Mouse (Mus musculus) heart, postnatal 4 days (tissue): ENCODE results near the gene Sh2d3c. TPM values are rescaled to one million over a fixed set of nuclear protein-coding genes. Genes with fewer than 3 reads are reported as not detected.

Source experiments
- DNase-seq: peaks from one replicate; pipeline ENCODE4 v3.0.0; 2021
- total RNA-seq, 2 experiments: library from RNA; stranded (reverse); gene quantifications; 2 replicates each; pipeline ENCODE4 v1.2.3; 2021

The Sh2d3c gene
- total RNA-seq, 2 experiments from 2014 or later: 38.2 to 41.4 TPM

DNA sequence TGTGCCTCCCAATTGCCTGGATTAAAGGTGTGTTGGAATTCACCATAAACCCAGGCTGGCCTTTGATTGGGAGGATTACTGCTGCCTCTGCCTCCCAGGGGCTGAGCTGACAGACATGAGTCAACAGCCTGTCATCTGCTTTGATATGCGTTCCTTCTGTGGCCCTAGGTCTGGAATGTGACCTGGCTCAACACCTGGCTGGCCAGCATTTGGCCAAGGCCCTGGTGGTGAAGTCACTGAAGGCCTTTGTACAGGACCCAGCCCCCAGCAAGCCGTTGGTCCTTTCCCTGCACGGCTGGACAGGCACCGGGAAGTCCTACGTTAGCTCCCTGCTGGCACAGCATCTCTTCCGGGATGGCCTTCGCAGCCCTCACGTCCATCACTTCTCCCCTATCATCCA lies 37.6 kb downstream of the Sh2d3c start:
- DNase-seq: no peak

DNA sequence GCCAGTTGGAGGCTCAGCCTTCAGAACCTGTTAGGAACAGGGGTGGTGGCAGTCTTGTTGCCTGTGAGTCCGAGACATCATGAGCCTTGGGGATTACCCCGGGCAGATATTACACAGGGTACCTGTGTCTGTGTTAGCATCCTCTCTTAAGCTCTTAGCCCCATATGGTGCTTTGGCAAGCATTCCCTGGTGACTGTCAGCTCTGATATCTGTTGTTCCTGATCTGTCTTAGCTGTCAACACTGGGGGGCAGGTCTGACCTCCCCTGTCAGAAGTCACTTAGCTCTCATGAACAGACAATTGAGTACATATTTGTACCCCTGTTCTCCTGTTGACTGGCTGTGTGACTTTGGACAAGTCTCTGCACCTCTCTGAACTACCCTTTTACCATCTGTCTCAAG lies 38.1 kb downstream of the Sh2d3c start:
- no peak for DNase-seq

DNA sequence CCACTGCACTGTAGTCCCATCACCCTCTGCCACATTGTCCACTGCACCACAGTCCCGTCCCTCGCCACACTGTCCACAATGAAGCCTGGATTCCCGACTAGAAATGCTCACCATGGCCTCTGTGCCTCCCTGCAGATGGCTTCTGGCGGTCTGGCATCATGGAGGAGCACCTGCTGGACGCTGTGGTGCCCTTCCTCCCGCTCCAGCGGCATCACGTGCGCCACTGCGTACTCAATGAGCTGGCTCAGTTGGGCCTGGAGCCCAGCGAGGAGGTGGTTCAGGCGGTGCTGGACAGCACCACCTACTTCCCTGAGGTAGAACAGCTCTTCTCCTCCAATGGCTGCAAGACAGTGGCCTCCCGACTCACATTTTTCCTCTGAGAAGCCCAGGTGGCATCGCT lies 40.5 kb downstream of the Sh2d3c start:
- DNase-seq: no peak

GRCm38 (mm10) chr2:32761859-32762258 lies 41.0 kb downstream of the Sh2d3c start:
- DNase-seq: no peak

DNA sequence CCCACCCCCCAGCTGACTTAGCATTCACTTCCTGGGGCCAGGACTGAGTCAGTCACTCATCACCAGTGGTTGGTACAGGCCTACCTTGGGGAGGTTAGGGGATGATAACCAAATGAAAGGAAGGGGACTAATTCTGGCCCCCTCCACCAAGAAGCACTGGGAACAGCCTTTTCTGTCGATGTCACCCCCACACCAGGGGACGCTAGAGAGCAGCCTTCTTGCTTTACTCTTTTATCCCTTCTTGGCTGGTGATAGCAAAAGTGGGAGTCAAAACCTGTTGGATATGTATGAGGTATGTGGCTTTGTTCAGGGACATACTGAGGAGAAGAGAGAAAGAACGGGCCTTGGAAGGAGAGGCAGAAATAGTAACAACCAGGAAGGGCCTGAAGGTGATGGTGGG lies 42.5 kb downstream of the Sh2d3c start:
- DNase-seq: no peak

GRCm38 (mm10) chr2:32767241-32767640 lies 46.4 kb downstream of the Sh2d3c start:
- DNase-seq: no peak

- DNase-seq: no peak
These were observed 47.9 kb downstream of the Sh2d3c start for GRCm38 (mm10) chr2:32768661-32769285.

DNA sequence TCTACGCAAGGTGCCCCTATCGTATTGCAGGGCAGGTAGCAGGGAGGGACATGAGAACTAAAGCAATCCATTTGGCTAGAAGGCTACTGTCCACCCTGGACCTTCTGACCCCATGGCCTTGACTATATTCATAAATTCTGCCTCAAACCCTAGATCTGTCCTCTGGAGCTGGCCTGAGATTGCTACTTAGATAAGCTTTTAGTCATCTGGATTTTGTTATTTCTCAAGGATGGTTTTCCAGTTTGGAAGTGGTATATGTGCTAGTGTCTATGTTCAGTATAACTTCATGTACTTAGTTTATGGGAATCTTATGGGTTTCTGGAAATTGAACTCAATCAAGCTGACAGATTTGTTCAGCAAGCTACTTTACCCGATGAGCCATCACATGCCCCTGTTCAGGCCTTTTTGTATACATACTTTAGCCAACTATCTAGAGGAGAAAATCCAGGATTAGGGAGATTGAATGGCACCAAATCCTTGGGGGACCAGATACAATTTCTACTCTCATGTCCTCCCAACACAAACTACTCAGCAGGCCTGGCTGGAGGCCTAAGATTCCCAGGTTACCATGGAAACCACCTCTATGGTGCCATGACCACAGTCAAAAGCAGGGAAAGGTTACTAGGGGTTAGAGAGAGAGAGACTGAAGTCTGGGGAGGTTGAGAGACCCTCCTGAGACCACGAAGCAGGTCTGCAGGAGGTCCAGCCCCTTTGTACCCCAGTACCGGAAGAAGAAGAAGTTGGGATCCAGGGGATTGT lies 48.7 kb downstream of the Sh2d3c start:
- DNase-seq: no peak

DNA sequence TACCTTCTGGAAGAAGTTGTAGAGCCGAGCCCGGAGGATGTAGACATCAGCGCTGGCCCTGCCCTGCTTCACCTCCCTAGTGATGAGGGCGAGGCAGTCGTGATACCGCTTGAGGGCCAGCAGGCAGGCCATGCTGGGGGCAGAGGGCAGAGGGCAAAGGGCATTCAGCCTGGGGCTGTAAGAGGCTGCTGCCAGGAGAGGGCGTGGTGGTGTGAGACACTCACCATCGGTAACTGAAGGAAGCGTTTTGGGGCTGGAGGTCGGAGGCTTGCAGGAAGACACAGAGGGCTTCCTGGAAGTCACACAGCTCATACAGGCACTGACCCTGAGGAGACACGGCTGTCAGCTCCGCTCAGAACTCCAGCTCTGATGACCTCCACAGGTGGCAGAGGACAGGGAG lies 51.0 kb downstream of the Sh2d3c start:
- no peak for DNase-seq

GRCm38 (mm10) chr2:32772626-32773279 lies 51.9 kb downstream of the Sh2d3c start:
- no peak for DNase-seq

GRCm38 (mm10) chr2:32775359-32776074 lies 54.7 kb downstream of the Sh2d3c start, which contains the start of the genes Ttc16 and Ptrh1:
Gene Ttc16 (minus strand): TSS chr2:32775633.
Gene Ptrh1 (plus strand): TSS chr2:32775786.
- peak; percentile 99 for DNase-seq

DNA sequence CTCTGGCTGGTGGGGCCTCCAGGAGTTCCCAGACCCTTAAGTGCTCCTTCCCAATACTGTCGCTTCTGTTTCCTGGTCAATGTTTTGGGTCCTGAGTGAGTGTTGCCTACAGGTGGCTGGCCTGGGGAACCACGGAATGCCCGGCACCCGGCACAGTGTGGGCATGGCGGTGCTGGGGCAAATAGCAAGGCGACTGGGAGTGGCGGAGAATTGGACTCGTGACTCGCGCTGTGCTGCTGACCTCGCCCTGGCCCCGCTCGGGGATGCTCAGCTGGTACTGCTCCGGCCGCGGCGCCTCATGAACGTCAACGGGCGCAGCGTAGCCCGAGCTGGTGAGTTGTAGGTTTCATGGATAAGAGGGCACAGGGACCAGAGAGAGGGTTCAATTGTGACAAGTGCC lies 55.3 kb downstream of the Sh2d3c start:
- no peak for DNase-seq

DNA sequence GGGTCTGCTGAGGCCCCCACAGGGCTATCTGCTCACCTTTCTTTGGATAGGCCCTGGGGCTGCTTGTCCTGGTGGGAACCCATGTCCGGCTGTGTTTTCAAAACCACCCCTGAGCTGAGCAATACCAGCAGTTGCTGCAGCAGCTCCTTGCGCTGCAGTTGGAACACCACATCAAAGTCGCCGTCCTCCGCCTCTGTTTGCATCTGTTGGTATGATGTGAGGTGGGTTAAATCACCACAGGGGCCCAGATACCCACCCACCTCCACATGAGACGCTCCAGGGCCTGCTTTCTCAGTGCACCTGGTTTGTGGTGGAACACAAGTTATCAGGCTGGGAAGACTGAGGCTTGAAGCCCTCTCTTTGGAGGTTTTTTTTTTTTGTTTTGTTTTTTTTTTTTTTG lies 57.2 kb downstream of the Sh2d3c start:
- DNase-seq: no peak

DNA sequence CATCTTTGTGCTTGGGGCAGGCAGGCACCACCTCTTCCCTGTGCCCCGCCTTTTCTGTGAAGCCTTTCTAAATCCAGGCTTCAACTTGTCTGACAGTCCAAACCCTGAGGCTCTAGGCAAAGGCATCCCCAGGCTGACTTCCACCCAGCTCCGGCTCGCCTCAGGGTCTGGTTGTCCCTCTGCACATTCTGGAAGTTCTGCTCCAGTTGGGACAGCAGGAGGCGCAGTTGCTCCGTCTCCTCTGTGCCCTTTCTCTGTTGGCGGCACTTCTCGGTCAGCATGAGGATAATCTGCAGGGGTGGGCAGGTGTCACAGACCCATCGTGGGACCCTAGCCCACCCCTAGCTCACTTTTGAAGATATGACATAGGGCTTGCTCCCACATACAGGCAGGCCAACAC lies 58.3 kb downstream of the Sh2d3c start:
- peak; percentile 85 for DNase-seq

DNA sequence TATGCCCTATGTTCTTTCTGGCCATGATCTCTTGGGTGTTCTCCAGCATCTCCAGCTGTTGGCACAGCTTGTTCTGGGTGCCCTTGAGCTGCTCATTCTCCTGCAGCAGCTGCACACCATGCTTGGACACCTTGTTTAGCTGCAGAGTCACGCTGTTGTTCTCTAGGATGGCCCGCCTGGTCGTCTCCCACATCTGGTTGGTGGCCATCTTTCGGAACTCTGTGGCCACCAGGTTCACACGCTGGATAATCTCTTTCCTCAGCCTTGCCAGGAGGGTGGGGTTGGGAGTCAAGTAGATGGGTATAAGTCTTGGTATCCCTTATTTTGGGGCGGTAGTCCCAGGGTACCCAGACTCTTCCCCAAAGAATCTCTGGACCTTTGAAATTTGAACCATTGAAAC lies 58.9 kb downstream of the Sh2d3c start:
- no peak for DNase-seq

- DNase-seq: no peak
These were observed 60.9 kb downstream of the Sh2d3c start for GRCm38 (mm10) chr2:32781710-32782109.

GRCm38 (mm10) chr2:32784048-32784681 lies 63.3 kb downstream of the Sh2d3c start, which contains the start of gene Cfap157:
Gene Cfap157 (minus strand): TSS chr2:32784428.
- DNase-seq: peak; percentile 53

DNA sequence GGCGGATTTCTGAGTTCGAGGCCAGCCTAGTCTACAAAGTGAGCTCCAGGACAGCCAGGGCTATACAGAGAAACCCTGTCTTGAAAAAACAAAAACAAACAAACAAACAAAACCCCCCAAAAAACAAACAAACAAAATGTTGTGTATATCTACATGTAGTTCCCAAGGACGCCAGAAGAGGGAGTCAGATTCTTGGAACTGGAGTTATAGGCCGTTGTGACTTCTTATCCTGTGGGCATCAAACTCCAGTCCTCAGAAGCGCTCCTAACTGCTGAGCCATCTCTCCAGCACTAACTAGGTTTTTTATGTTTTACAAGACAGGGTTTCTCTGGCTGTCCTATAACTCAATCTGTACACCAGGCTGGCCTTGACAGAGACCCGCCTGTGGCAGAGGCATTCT lies 66.3 kb downstream of the Sh2d3c start:
- DNase-seq: no peak

DNA sequence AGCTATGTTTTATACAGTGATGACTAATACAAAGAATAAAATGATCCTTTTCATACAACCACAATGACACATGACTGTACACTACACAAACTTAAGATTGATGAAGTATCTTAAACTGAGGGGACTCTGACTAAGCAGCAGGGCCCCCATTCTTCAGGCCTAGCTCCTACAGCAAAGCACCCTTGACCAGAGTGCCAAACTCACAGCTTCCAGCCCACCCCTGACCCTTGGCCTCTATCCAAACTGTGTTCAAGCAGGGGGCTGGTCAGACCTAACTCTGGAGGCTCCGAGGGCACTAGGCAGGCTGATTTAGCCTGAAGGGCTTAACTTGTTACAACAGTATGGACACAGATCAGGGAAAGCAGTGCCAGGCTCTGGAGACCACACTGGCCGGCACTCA lies 67.7 kb downstream of the Sh2d3c start:
- DNase-seq: no peak

DNA sequence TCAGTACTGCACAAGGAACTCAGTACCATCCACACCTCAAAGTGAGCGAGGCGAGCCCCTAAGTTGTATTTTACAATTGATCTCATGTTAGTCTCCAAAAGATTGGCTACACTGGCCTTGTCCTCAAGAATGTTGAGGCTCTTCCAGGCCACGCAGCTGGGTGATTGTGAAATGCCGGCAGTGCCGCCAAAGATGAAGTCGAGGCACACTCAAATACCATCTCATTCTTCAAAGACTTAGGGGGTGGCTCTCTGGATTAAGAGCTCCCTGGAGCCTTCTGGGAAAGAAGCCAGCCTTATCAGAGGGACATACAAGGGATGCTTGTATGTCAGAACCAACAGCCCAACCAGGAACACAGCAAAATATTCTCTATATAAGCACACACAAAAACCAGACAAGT lies 70.4 kb downstream of the Sh2d3c start:
- DNase-seq: peak; percentile 53

- no peak for DNase-seq
These were observed 75.0 kb downstream of the Sh2d3c start for GRCm38 (mm10) chr2:32795748-32796418.
